Mouse (Mus musculus) CD4-positive helper T cell, adult 2 months (primary cell): ENCODE results near the gene 1700123L14Rik.
"Not testable (repeated sequence)": the region's sequence is repeated elsewhere in the genome, so short reads cannot be mapped to it uniquely, and the experiment has no call there.

Source experiments
- DNase-seq: peaks from one replicate; pipeline ENCODE4 v3.0.0-alpha.2; 2012; ENCODE audit warnings: low read depth, missing footprints, low spot score

Gene 1700123L14Rik

GRCm38 (mm10) chr6:96165818-96166379, at the start of gene 1700123L14Rik:
Gene 1700123L14Rik (minus strand): TSS chr6:96166243.
- no peak for DNase-seq

GRCm38 (mm10) chr6:96205395-96205794, 39.4 kb upstream of the 1700123L14Rik start:
- no peak for DNase-seq

GRCm38 (mm10) chr6:96198991-96199390, 32.9 kb upstream of the 1700123L14Rik start:
- not testable (repeated sequence) for DNase-seq

GRCm38 (mm10) chr6:96186517-96186916, 20.5 kb upstream of the 1700123L14Rik start:
- DNase-seq: no peak

GRCm38 (mm10) chr6:96183392-96183791, 17.3 kb upstream of the 1700123L14Rik start:
- no peak for DNase-seq

GRCm38 (mm10) chr6:96178530-96178929, 12.5 kb upstream of the 1700123L14Rik start:
- no peak for DNase-seq

GRCm38 (mm10) chr6:96173681-96174080, 7.6 kb upstream of the 1700123L14Rik start:
- no peak for DNase-seq

GRCm38 (mm10) chr6:96167031-96167430, 988 bp upstream of the 1700123L14Rik start:
- DNase-seq: no peak

- DNase-seq: no peak
Observed at GRCm38 (mm10) chr6:96165403-96165802, 640 bp downstream of the 1700123L14Rik start.

GRCm38 (mm10) chr6:96143326-96143725, 22.7 kb downstream of the 1700123L14Rik start:
- no peak for DNase-seq

- no peak for DNase-seq
Observed at GRCm38 (mm10) chr6:96116534-96117272, 49.3 kb downstream of the 1700123L14Rik start.

- DNase-seq: no peak
Observed at GRCm38 (mm10) chr6:96116148-96116533, 49.9 kb downstream of the 1700123L14Rik start.
